Mouse (Mus musculus): ENCODE data around the gene Pin1. TPM values are rescaled to one million over a fixed set of nuclear protein-coding genes. Genes with fewer than 3 reads are reported as not detected.

The Pin1 gene
- total RNA-seq, 2 experiments from 2014 or later: 2.1 to 4.2 TPM

DNA sequence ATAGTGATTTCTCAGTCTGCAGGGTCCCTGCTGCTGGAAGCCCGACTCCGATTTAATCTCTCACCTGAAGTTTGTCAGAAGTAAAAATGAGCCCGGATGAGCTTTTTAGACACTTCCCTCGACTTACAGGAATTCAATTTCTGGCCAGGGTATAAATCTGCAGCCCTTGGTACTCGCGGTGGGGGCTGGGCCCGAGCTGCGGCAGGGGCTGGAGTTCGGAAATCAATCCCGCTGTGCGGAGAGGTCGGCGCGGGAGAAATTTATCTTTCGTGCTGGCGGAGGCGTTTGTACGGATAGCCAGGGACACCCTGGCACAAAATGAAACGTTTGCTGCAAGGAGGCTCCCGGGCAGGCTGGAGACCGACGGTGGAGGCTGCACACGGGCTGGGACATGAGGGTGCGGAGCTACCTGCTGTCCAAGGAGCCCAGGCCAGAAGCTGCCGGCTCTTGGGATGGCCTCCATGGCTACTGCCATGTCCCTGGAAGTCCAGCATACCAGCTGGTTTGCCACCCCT is 42.9 kb downstream of the Pin1 start:
- no peak for ATAC-seq (replicated peaks; ENCODE audit: low FRiP score, poor library complexity, severe bottlenecking)

DNA sequence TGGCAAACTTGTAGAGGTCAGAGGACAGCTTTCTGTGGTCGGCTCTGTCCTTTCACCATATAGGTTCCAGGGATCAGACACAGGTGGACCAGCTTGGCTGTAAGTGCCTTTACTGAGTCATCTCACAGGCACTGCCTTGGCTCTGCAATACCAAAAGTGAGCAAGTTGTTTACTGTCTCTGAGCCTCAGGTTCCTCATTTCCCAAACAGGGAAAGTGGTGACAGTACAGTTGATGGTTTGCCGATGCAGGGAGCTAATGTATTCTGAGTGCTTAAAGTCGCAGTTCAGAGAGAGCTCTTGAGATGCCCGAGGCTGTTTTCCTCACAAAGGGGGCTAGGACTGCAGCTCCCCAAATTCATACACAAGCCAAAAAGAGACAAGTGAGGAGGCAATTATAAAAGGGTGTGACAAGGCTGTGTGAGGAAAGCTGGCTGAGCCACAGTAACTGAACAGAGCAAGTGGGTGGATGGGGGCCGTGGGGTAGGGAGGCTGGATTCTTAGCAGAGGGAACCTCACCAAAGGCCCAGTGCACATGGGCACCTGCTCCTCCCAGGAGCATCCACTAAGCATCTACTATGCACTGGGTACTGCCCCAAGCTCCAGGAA is 44.3 kb downstream of the Pin1 start:
- no peak for ATAC-seq (replicated peaks; ENCODE audit: low FRiP score, poor library complexity, severe bottlenecking)

DNA sequence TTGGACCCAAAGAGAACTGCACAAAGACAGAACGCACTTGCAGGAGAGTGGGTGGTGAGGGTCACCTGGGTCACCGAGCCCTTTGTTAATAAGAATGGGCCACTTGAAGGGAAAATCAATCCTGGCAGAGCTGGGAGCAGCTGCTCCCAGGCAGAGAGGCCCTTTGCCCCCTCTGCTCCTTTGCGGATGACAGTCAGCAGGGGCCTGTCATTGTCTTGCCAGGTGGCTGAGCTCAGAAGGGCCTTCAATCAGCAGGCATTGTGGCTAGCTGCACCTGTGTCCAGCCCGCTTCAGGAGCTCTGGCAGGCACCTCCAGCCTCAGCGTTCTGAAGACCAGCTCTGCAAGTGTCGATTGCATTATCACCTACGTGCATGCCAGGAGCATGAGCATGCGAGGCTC is 45.6 kb downstream of the Pin1 start:
- no peak for ATAC-seq (replicated peaks; ENCODE audit: low FRiP score, poor library complexity, severe bottlenecking)

DNA sequence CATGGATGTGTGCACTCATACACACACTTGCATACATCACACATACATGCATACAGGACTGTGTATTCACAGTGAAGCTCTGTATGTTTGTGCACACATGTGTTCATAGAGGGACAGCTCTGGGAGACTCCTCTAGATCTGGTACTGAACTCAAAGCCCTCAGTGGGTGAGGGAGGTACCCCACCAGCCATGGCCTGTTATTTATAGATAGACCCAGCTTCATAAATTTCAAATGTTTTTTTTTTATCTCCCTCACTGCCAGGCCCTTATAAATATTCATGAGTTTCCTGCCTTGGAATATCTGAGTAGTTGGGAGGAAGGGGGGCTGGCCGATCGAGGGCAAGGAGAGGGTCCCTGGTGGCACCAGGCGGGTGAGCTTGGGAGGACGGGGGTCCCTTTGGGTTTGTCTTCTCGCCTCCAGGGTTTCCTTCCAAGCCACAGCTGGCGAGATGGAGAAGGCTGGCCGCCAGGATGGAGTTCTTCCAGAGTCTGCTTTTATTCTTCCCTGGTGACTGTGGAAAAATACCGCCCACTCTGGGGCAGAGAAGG is 52.0 kb downstream of the Pin1 start:
- ATAC-seq (replicated peaks; ENCODE audit: low FRiP score, poor library complexity, severe bottlenecking): no peak

DNA sequence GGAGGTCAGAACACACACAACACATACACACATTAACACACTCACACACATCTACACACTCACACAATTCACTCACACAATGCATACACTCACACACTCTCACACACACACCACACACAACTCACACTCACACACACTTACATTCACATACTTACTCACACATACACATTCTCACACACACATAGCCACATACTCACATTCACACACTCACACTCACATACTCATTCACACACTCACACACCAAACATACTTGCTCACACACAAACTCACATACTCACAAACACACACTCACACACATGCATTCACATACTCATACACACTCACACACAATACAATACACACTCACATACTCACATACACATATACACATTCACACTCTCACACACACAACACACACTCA is 53.5 kb downstream of the Pin1 start:
- no peak for ATAC-seq (replicated peaks; ENCODE audit: low FRiP score, poor library complexity, severe bottlenecking)

DNA sequence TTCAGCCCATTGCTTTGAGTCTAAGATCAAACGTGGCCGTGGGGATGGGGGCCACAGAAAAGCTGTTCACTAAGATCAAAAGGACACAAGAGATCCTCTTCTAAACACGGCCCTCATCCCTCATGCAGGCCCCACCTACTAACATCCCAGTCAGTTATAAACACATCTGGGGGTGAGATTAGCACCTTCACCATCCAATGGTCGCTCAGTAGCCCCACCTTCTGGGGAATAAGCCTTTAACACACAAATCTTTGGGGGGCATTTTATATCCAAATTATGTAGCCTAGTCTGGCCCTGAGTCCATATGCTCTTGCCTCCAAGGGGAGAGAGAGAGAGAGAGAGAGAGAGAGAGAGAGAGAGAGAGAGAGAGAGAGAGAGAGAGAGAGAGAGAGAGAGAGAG is 54.1 kb downstream of the Pin1 start:
- ATAC-seq (replicated peaks; ENCODE audit: low FRiP score, poor library complexity, severe bottlenecking): no peak

DNA sequence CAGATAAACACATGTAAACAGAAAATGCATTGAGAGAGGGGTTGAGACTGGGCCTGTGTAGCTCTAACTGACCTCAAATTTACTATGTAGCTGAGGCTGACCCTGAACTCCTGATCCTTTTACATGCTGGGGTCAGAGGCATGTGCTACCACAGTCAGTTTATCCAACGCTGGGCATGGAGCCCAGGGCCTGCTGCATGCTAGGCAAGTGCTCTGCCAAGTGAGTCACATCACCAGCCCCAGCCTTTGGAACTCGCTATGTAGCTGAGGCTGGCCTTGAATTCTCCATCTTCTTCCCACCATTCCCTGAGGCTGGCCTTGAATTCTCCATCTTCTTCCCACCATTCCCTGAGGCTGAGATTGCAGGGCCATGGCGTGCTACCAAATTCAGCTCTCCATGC is 58.6 kb downstream of the Pin1 start:
- ATAC-seq (replicated peaks; ENCODE audit: low FRiP score, poor library complexity, severe bottlenecking): no peak

DNA sequence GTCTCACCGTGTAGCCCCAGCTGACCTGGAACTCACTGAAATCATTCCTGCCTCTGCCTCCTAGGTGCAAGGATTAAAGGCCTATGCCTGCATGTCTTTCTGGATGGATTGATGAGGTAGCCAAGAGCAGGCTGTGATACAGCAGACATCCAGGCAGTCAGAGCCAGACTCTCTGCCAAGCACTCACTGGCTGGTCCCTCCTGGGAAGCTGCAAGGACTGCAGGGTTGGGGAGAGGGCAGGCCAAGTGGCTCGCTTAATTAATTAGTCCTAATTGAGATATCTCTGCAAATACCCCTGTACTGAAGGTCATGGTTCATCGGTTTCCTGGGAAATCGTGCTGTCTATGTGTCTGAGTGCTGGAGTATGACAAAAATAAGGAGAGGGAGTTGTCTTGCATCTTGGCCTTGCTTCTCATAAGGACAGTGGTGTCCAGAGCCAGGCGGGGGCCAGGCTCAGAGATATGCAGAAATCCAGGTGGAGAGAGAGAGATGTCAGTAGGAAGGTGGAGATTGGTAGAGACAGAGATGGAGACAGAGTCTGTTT is 61.1 kb downstream of the Pin1 start:
- ATAC-seq (replicated peaks; ENCODE audit: low FRiP score, poor library complexity, severe bottlenecking): no peak

DNA sequence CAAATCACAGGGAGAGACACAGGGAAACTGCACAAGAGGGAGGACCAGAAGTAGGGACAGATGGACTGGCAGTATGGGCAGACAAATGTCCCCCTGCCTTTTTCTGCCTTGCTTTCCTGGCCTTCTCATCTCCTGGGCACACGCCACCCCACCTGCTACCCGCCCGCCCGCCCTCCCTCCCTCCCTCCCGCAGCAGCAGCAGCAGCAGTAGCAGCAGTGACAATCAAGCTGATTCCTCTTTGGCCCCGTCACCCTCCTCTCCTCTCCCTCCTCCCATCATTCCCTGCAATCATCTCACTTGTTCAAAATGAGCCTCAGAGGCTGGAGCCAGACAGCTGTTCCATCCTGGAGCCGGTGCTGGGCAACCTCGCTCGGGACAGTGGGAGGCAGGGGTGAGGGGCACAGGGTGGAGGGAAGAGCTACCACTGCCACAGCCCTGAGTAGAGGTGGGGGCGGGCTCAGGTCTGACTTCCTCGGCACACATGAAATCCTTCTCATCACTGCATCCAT is 61.6 kb downstream of the Pin1 start:
- ATAC-seq (replicated peaks; ENCODE audit: low FRiP score, poor library complexity, severe bottlenecking): no peak

DNA sequence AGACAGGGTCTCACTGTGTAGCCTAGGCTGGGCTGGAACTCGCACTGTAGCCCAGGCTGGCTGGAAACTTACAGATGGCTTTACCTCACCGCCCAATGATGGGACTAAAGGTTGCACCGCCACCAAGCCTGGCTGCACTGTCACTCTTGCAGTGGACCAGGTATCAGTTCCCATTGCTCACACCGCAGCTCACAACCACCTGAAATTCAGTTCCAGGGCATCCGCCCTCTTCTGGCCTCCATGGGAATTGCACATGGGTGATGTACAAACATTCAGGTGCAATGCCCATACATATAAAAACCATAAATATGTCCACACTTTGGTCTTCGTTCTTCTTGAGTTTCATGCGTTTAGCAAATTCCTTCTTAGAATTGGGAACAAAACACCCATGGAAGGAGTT is 63.4 kb downstream of the Pin1 start:
- no peak for ATAC-seq (replicated peaks; ENCODE audit: low FRiP score, poor library complexity, severe bottlenecking)

Other genes starting within 250 kb of the Pin1 start
- gene Zfp26, start 191.9 kb upstream of the Pin1 start, total RNA-seq (2015; ENCODE audit: low replicate concordance): 5.0 TPM in 2 replicates
- gene Zfp26, start 191.9 kb upstream of the Pin1 start, total RNA-seq (2017; ENCODE audit: low replicate concordance): 3.1 and 17.9 TPM in 2 replicates
- 8.6 and 12.5 TPM in 2 replicates for gene Zfp426, start 159.3 kb upstream of the Pin1 start, total RNA-seq (2015; ENCODE audit: low replicate concordance)
- gene Zfp426, start 159.3 kb upstream of the Pin1 start, total RNA-seq (2017; ENCODE audit: low replicate concordance): 15.6 and 17.6 TPM in 2 replicates
- 10.2 and 10.4 TPM in 2 replicates for gene Zfp266, start 130.7 kb upstream of the Pin1 start, total RNA-seq (2015; ENCODE audit: low replicate concordance)
- 6.8 and 8.9 TPM in 2 replicates for gene Zfp266, start 130.7 kb upstream of the Pin1 start, total RNA-seq (2017; ENCODE audit: low replicate concordance)
- 1.7 and 4.2 TPM in 2 replicates for gene Zfp846, start 70.8 kb upstream of the Pin1 start, total RNA-seq (2015; ENCODE audit: low replicate concordance)
- 0.09 and 0.70 TPM in 2 replicates for gene Zfp846, start 70.8 kb upstream of the Pin1 start, total RNA-seq (2017; ENCODE audit: low replicate concordance)
- 139 and 174 TPM in 2 replicates for gene Ubl5, start 9.2 kb upstream of the Pin1 start, total RNA-seq (2015; ENCODE audit: low replicate concordance)
- gene Ubl5, start 9.2 kb upstream of the Pin1 start, total RNA-seq (2017; ENCODE audit: low replicate concordance): 32.8 and 53.8 TPM in 2 replicates
- 7.5 and 18.8 TPM in 2 replicates for gene Fbxl12, start 7.3 kb upstream of the Pin1 start, total RNA-seq (2015; ENCODE audit: low replicate concordance)
- 2.3 and 3.2 TPM in 2 replicates for gene Fbxl12, start 7.3 kb upstream of the Pin1 start, total RNA-seq (2017; ENCODE audit: low replicate concordance)
- gene Olfm2, start 94.3 kb downstream of the Pin1 start, total RNA-seq (2015; ENCODE audit: low replicate concordance): not detected in 2 replicates
- gene Olfm2, start 94.3 kb downstream of the Pin1 start, total RNA-seq (2017; ENCODE audit: low replicate concordance): not detected in 2 replicates
- not detected in 2 replicates for gene Col5a3, start 163.0 kb downstream of the Pin1 start, total RNA-seq (2015; ENCODE audit: low replicate concordance)
- 0.26 TPM in 1 of 2 replicates, not detected in the other for gene Col5a3, start 163.0 kb downstream of the Pin1 start, total RNA-seq (2017; ENCODE audit: low replicate concordance)
- not detected in 2 replicates for gene Rdh8, start 166.4 kb downstream of the Pin1 start, total RNA-seq (2015; ENCODE audit: low replicate concordance)
- gene Rdh8, start 166.4 kb downstream of the Pin1 start, total RNA-seq (2017; ENCODE audit: low replicate concordance): not detected in 2 replicates
- gene A230050P20Rik, start 216.5 kb downstream of the Pin1 start, total RNA-seq (2015; ENCODE audit: low replicate concordance): 1.3 and 1.5 TPM in 2 replicates
- 1.4 and 4.9 TPM in 2 replicates for gene A230050P20Rik, start 216.5 kb downstream of the Pin1 start, total RNA-seq (2017; ENCODE audit: low replicate concordance)
- gene Angptl6, start 227.6 kb downstream of the Pin1 start, total RNA-seq (2015; ENCODE audit: low replicate concordance): not detected in 2 replicates
- gene Angptl6, start 227.6 kb downstream of the Pin1 start, total RNA-seq (2017; ENCODE audit: low replicate concordance): not detected in 2 replicates
- 2.3 and 9.8 TPM in 2 replicates for gene Ppan, start 236.1 kb downstream of the Pin1 start, total RNA-seq (2015; ENCODE audit: low replicate concordance)
- gene Ppan, start 236.1 kb downstream of the Pin1 start, total RNA-seq (2017; ENCODE audit: low replicate concordance): 13.0 and 15.4 TPM in 2 replicates
- 26.3 and 41.0 TPM in 2 replicates for gene Eif3g, start 246.5 kb downstream of the Pin1 start, total RNA-seq (2015; ENCODE audit: low replicate concordance)
- 23.2 and 23.7 TPM in 2 replicates for gene Eif3g, start 246.5 kb downstream of the Pin1 start, total RNA-seq (2017; ENCODE audit: low replicate concordance)